In genomic region chr10:52216797-52217563, GRCm38 (mm10) we compare ENCODE assay signal across 9 mouse cellular contexts. TPM values are rescaled to one million over a fixed set of nuclear protein-coding genes. Genes with fewer than 3 reads are reported as not detected.
DNase-seq lines count a peak whose midpoint lies in the region; ATAC-seq and TF ChIP-seq lines count a peak whose summit lies in the region.
"Had no signal": no experiment of that assay in that cellular context is flagged by ENCODE, and none has a peak within 500 bp of the region (broad histone marks: within the 10 kb centered on the region; RNA-seq: fewer than 3 reads in every experiment).

No protein-coding gene starts in this region.

- no peak; the same call in 1 of the 2 replicates for ATAC-seq in heart, embryonic 12.5 days (ENCODE audit: insufficient number of reproducible peaks, low FRiP score)
- ATAC-seq in limb, embryonic 14.5 days (ENCODE audit: low FRiP score, low read depth), result no peak
- peak; percentile 41; the same call in 1 of the 2 replicates for ATAC-seq in neural tube, embryonic 11.5 days (ENCODE audit: insufficient read depth, low FRiP score, low TSS enrichment)
- ATAC-seq in stomach, postnatal 0 days (ENCODE audit: low FRiP score, low TSS enrichment), result peak; percentile 60; the same call in 1 of the 2 replicates

- no peaks in the 10 kb centered on the region for H3K36me3 ChIP-seq in heart, embryonic 12.5 days
- no peaks in the 10 kb centered on the region for H3K36me3 ChIP-seq in limb, embryonic 14.5 days (ENCODE audit: control insufficient read depth, insufficient read depth, low read length)
- no peaks in the 10 kb centered on the region for H3K36me3 ChIP-seq in neural tube, embryonic 11.5 days (ENCODE audit: control insufficient read depth, insufficient read depth, low read length)
- H3K36me3 ChIP-seq in stomach, postnatal 0 days (ENCODE audit: control insufficient read depth, insufficient read depth, low read length), result no peaks in the 10 kb centered on the region

- H3K9me3 ChIP-seq in heart, embryonic 12.5 days (replicated peaks), result no peaks in the 10 kb centered on the region
- H3K9me3 ChIP-seq in limb, embryonic 14.5 days (ENCODE audit: control insufficient read depth, low read length), result no peaks in the 10 kb centered on the region
- H3K9me3 ChIP-seq in neural tube, embryonic 11.5 days (ENCODE audit: control insufficient read depth, low read length), result no peaks in the 10 kb centered on the region
- H3K9me3 ChIP-seq in stomach, postnatal 0 days (ENCODE audit: control insufficient read depth, low read length), result no peaks in the 10 kb centered on the region

- H3K27me3 ChIP-seq in heart, embryonic 12.5 days (replicated peaks), result no peaks in the 10 kb centered on the region
- H3K27me3 ChIP-seq in limb, embryonic 14.5 days (ENCODE audit: control insufficient read depth, insufficient read depth, low read length), result no peaks in the 10 kb centered on the region
- no peaks in the 10 kb centered on the region for H3K27me3 ChIP-seq in neural tube, embryonic 11.5 days (ENCODE audit: control insufficient read depth, insufficient read depth, low read length)
- H3K27me3 ChIP-seq in stomach, postnatal 0 days (ENCODE audit: control insufficient read depth, insufficient read depth, low read length), result no peaks in the 10 kb centered on the region

- no peak overlapping the region for H3K4me3 ChIP-seq in heart, embryonic 12.5 days
- H3K4me3 ChIP-seq in gastrocnemius, adult 2 months, result no peak overlapping the region
- H3K4me3 ChIP-seq in limb, embryonic 14.5 days (replicated peaks; ENCODE audit: low read length), result no peak overlapping the region
- H3K4me3 ChIP-seq in neural tube, embryonic 11.5 days (ENCODE audit: low read depth, low read length), result no peak overlapping the region
- no peak overlapping the region for H3K4me3 ChIP-seq in stomach, postnatal 0 days (ENCODE audit: low read depth, low read length)

- H3K4me2 ChIP-seq in heart, embryonic 12.5 days, result no peak overlapping the region
- no peak overlapping the region for H3K4me2 ChIP-seq in limb, embryonic 14.5 days (replicated peaks; ENCODE audit: low read depth, low read length, severe bottlenecking)
- no peak overlapping the region for H3K4me2 ChIP-seq in neural tube, embryonic 11.5 days (ENCODE audit: low read depth)
- H3K4me2 ChIP-seq in stomach, postnatal 0 days (replicated peaks; ENCODE audit: low read depth), result no peak overlapping the region

- TF ChIP-seq CTCF in gastrocnemius, adult 2 months (IDR thresholded peaks at IDR 0.05), result peak; percentile 83
- peak; percentile 94 for TF ChIP-seq CTCF in stomach, postnatal 0 days (IDR thresholded peaks at IDR 0.05; ENCODE audit: low read depth)

- peaks cover 6% of the 10 kb centered on the region for H3K4me1 ChIP-seq in heart, embryonic 12.5 days (replicated peaks)
- no peaks in the 10 kb centered on the region for H3K4me1 ChIP-seq in limb, embryonic 14.5 days (ENCODE audit: control insufficient read depth, insufficient read depth, low read length)
- H3K4me1 ChIP-seq in neural tube, embryonic 11.5 days (ENCODE audit: control insufficient read depth, insufficient read depth, low read length), result no peaks in the 10 kb centered on the region
- no peaks in the 10 kb centered on the region for H3K4me1 ChIP-seq in stomach, postnatal 0 days (replicated peaks; ENCODE audit: control insufficient read depth, insufficient read depth)

- intact Hi-C loops in gastrocnemius, adult 2 months (cut with DNase I), result loop anchor here (5.0 kb wide), 2 partner anchors 115 to 170 kb away; partner anchors contain the start of gene Nepn

- peak; percentile 88 for DNase-seq in heart, adult 11 months
- DNase-seq in cerebellum, postnatal 14 days, result peak; percentile 81
- peak; percentile 55 for DNase-seq in gastrocnemius, adult 2 months
- DNase-seq in kidney, adult 9 months, result peak; percentile 86
- peak; percentile 56 for DNase-seq in limb, embryonic 14.5 days (ENCODE audit: low spot score)
- DNase-seq in neural tube, embryonic 11.5 days (ENCODE audit: low spot score), result peak; percentile 61
- peak; percentile 81 for DNase-seq in stomach, postnatal 0 days (ENCODE audit: low spot score)

- no peak for TF ChIP-seq EP300 in stomach, postnatal 0 days (optimal IDR thresholded peaks at IDR 0.05)

- no peak for TF ChIP-seq POLR2A in limb, embryonic 14.5 days (IDR thresholded peaks at IDR 0.05; ENCODE audit: borderline replicate concordance, extremely low read depth, insufficient read depth, insufficient read length)

- WGBS in heart, embryonic 12.5 days, result 24% methylated on average over 7 of the region's 7 CpGs
- WGBS in limb, embryonic 14.5 days, result 22% methylated on average over 7 of the region's 7 CpGs
- WGBS in neural tube, embryonic 11.5 days, result 24% methylated on average over 7 of the region's 7 CpGs
- 23% methylated on average over 7 of the region's 7 CpGs for WGBS in stomach, postnatal 0 days

- no peak overlapping the region for H3K9ac ChIP-seq in heart, embryonic 12.5 days
- H3K9ac ChIP-seq in limb, embryonic 14.5 days (ENCODE audit: low read depth, low read length, severe bottlenecking), result no peak overlapping the region
- H3K9ac ChIP-seq in neural tube, embryonic 11.5 days (ENCODE audit: low read length), result no peak overlapping the region
- no peak overlapping the region for H3K9ac ChIP-seq in stomach, postnatal 0 days (ENCODE audit: low read length)

- no peak overlapping the region for H3K27ac ChIP-seq in heart, embryonic 12.5 days (ENCODE audit: poor library complexity, severe bottlenecking)
- H3K27ac ChIP-seq in gastrocnemius, adult 2 months, result no peak overlapping the region
- no peak overlapping the region for H3K27ac ChIP-seq in limb, embryonic 14.5 days (replicated peaks; ENCODE audit: low read depth, low read length)
- H3K27ac ChIP-seq in neural tube, embryonic 11.5 days (ENCODE audit: low read depth, low read length), result no peak overlapping the region
- no peak overlapping the region for H3K27ac ChIP-seq in stomach, postnatal 0 days (replicated peaks)

RNA-seq across cellular contexts. Expression of gene Dcbld1, which starts 16.4 kb away (rescaled TPM):
- 9.3 and 9.9 TPM in 2 replicates for polyA plus RNA-seq in heart, embryonic 12.5 days (2016; fragmentation: Nextera tagmentation; extraction: Ambion mirVana)
- 1 to 10 TPM; 1.3 to 1.8 TPM for total RNA-seq in gastrocnemius, adult 2 months (2021)
- 9.2 and 9.5 TPM in 2 replicates for polyA plus RNA-seq in limb, embryonic 14.5 days (2012; rRNA removed)
- polyA plus RNA-seq in limb, embryonic 14.5 days (2014; fragmentation: Nextera tagmentation; extraction: Ambion mirVana), result 11.5 and 13.5 TPM in 2 replicates
- polyA plus RNA-seq in neural tube, embryonic 11.5 days (2014; fragmentation: Nextera tagmentation; extraction: Ambion mirVana), result 24.8 and 26.4 TPM in 2 replicates
- polyA plus RNA-seq in stomach, postnatal 0 days (2015; fragmentation: Nextera tagmentation; extraction: Ambion mirVana), result 16.6 and 18.6 TPM in 2 replicates

RNA-seq across cellular contexts. Expression of gene Ros1, which starts 21.9 kb away (rescaled TPM):
- polyA plus RNA-seq in heart, embryonic 12.5 days (2016; fragmentation: Nextera tagmentation; extraction: Ambion mirVana), result 0.03 TPM in 1 of 2 replicates, not detected in the other
- under 1 TPM; 0.08 to 0.11 TPM for total RNA-seq in gastrocnemius, adult 2 months (2021)
- 0.01 TPM in 2 replicates for polyA plus RNA-seq in limb, embryonic 14.5 days (2012; rRNA removed)
- not detected in 2 replicates for polyA plus RNA-seq in limb, embryonic 14.5 days (2014; fragmentation: Nextera tagmentation; extraction: Ambion mirVana)
- polyA plus RNA-seq in neural tube, embryonic 11.5 days (2014; fragmentation: Nextera tagmentation; extraction: Ambion mirVana), result not detected in 2 replicates
- polyA plus RNA-seq in stomach, postnatal 0 days (2015; fragmentation: Nextera tagmentation; extraction: Ambion mirVana), result 0.10 and 0.13 TPM in 2 replicates
- polyA plus RNA-seq: heart, embryonic 16.5 days had no signal

Comparison
In these comparisons a context has a peak if more than half of its experiments do, and no peak if none do; other contexts are left out.
1. ATAC-seq: peak in neural tube, embryonic 11.5 days (single experiment) and stomach, postnatal 0 days (single experiment); none in heart, embryonic 12.5 days (single experiment) and limb, embryonic 14.5 days (single experiment).
2. Peak in every context shown above with its lines, with median percentiles within 50 percentile points of each other: DNase-seq.